Mouse (Mus musculus): Measurements from ENCODE around the gene Fam57b. TPM values are rescaled to one million over a fixed set of nuclear protein-coding genes. Genes with fewer than 3 reads are reported as not detected.
A peak's percentile ranks its signal among the peaks of the same experiment; 100 is the strongest.

Gene Fam57b
- polyA plus RNA-seq, 1 experiment from 2014 or later: 0.74 TPM

DNA sequence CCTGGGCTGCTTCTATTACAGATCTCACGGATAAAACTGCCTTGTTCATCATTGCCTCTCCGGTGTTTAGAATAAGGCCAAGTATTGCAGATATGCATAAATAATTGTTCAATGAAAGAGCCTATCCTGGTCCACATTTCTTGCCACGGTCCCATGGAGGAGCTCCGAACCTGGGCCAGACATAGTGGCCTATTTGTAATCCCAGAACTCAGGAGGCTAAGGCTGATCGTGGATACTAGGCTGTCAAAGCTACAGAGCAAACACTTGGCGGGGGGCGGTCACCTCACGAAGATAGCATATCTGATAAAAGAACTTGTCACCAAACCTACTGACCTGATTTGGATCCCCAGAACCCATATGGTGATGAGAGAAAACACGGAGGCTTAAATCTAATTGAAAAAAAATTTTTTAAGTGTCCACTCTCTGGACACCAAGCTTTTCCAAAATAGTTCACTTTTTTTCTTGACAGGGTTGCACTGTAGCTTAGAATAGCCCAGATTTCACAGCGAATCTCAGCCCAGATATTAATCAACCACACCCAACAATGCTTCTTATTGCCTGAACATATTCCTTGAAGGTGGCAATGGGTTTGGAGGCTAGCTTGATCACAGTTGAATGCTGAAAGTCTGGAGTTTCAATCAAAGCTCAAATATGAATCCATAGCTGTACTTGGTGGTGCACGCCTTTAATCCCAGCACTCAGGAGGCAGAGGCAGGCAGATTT, 4.6 kb upstream of the Fam57b start:
- H3K36me3 ChIP-seq: peaks cover 37% of the 10 kb centered on the region
- H3K27ac ChIP-seq: peak overlapping the region; percentile 97
- ATAC-seq (ENCODE audit: insufficient read depth, low FRiP score, low read depth): peak; percentile 5; the same call in 1 of the 2 replicates
- H3K9ac ChIP-seq: 0 out of 2 replicates have a peak overlapping the region, but pooled peaks have one; percentile 19
- H3K4me3 ChIP-seq (replicated peaks): peak overlapping the region; percentile 74
- H3K4me2 ChIP-seq: peak overlapping the region; percentile 60
- 21% methylated on average over 11 of the region's 11 CpGs for WGBS
- no peaks in the 10 kb centered on the region for H3K9me3 ChIP-seq
- H3K4me1 ChIP-seq: peaks cover 25% of the 10 kb centered on the region
- H3K27me3 ChIP-seq (replicated peaks): no peaks in the 10 kb centered on the region

- Histone ChIP-seq H3K4me2 (peak overlapping the region; percentile 60; the same call in 1 of the 2 replicates), H3K9ac (no peak overlapping the region), H3K27ac (peak overlapping the region; percentile 97; the same call in 1 of the 2 replicates), H3K27me3 (replicated peaks) (no peaks in the 10 kb centered on the region), H3K4me1 (peaks cover 25% of the 10 kb centered on the region), H3K4me3 (replicated peaks) (no peak overlapping the region), H3K36me3 (peaks cover 29% of the 10 kb centered on the region), H3K9me3 (no peaks in the 10 kb centered on the region)
- 70% methylated on average over 4 of the region's 4 CpGs for WGBS
- ATAC-seq (ENCODE audit: insufficient read depth, low FRiP score, low read depth): no peak
These were observed 3.8 kb upstream of the Fam57b start for GRCm38 (mm10) chr7:126793456-126794270.

GRCm38 (mm10) chr7:126794271-126794605, 3.2 kb upstream of the Fam57b start:
- Histone ChIP-seq H3K4me3 (replicated peaks) (no peak overlapping the region), H3K27me3 (replicated peaks) (no peaks in the 10 kb centered on the region), H3K4me2 (no peak overlapping the region), H3K4me1 (peaks cover 25% of the 10 kb centered on the region), H3K9ac (no peak overlapping the region), H3K27ac (no peak overlapping the region), H3K9me3 (no peaks in the 10 kb centered on the region), H3K36me3 (peaks cover 27% of the 10 kb centered on the region)
- WGBS: 77% methylated on average over 4 of the region's 4 CpGs
- no peak for ATAC-seq (ENCODE audit: insufficient read depth, low FRiP score, low read depth)

GRCm38 (mm10) chr7:126795387-126796317, 1.8 kb upstream of the Fam57b start:
- Histone ChIP-seq H3K4me2 (peak overlapping the region; percentile 85; the same call in 1 of the 2 replicates), H3K27ac (no peak overlapping the region), H3K9ac (no peak overlapping the region), H3K27me3 (replicated peaks) (no peaks in the 10 kb centered on the region), H3K9me3 (no peaks in the 10 kb centered on the region), H3K4me1 (peaks cover 32% of the 10 kb centered on the region), H3K36me3 (peaks cover 27% of the 10 kb centered on the region), H3K4me3 (replicated peaks) (no peak overlapping the region)
- ATAC-seq (ENCODE audit: insufficient read depth, low FRiP score, low read depth): no peak
- WGBS: 79% methylated on average over 16 of the region's 16 CpGs

DNA sequence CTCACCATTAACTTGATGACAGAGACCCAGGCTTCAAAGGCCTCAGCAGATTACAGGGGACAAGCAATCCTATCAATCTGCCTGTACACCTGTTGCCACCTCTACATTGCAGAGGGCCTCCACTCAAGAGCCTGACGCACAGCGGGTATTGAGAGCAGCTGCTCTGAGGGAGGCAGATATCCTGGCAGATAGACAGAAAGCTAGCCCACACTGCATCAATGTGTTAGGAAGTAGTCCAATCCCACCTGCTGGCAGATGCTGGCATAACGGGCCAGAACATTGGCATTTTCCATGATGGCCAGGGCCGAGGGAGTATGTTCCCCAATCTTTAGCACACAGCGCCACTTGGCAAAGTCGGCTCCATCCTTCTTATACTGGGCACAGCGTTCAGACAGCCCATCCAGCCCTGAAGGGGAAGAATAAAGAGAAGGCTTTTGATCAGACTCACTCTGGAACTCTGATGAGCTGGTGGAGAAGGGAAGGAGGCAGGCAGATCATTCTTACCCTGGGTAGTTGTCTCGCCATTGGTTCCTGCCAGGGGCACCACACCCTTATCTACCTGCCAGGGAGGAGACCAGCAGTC, 1.0 kb upstream of the Fam57b start:
- H3K9ac ChIP-seq: no peak overlapping the region; the same call in 1 of the 2 replicates
- peak overlapping the region; percentile 72 for H3K4me3 ChIP-seq (replicated peaks)
- H3K27me3 ChIP-seq (replicated peaks): no peaks in the 10 kb centered on the region
- ATAC-seq (ENCODE audit: insufficient read depth, low FRiP score, low read depth): no peak
- peaks cover 29% of the 10 kb centered on the region for H3K4me1 ChIP-seq
- peaks cover 27% of the 10 kb centered on the region for H3K36me3 ChIP-seq
- 74% methylated on average over 8 of the region's 8 CpGs for WGBS
- H3K9me3 ChIP-seq: no peaks in the 10 kb centered on the region
- peak overlapping the region; percentile 85 for H3K4me2 ChIP-seq
- H3K27ac ChIP-seq: no peak overlapping the region

DNA sequence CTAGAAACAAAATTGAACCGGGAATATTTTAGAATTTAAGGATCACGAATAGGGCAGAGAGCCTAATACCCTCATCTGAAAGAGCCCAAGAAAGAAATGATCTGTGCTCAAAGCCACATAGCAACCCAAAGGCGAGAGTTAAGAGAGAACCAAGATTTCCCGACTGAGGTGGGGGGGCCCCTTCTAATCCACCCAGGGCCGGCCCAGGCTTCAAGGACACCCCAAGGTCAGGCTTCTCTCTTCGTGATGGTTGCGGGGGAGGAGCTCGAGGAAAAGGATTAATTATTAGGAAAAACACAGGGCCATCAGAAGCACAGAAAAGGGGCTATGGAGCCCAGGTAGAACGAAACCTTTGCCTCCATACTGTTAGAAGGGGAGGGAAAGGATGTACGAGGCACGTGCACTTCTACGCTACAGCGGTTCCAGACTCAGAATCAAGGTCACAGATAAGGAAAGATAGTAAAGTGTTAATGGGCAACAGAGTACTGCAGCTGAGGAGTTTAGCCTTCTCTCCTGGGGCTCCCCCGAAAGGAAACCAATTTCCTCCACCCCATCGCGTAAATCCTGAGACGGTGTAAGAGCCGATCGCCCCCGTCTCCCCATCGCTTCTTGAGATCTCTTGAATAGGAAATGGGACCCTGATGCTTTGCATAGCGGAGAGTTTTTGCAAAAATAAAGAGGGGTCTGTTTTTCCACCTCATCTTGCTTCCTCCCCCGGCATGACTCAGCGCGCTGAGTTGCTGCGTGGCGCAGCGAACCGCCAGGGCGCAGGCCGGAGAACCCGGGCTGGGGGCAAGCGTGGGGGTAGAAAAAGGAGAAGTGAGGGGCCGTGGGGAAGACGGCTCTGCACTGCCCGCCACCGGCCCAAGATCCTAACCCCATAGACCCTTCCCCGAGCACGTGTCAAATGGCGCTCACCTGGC, 920 bp downstream of the Fam57b start:
- peaks cover 29% of the 10 kb centered on the region for H3K4me1 ChIP-seq
- under 1% methylated on average over 40 of the region's 40 CpGs for WGBS

GRCm38 (mm10) chr7:126799050-126799467, 1.6 kb downstream of the Fam57b start:
- H3K9me3 ChIP-seq: no peaks in the 10 kb centered on the region
- H3K27me3 ChIP-seq (replicated peaks): no peaks in the 10 kb centered on the region
- 0% methylated on average over 30 of the region's 36 CpGs for WGBS
- peak overlapping the region; percentile 72 for H3K4me3 ChIP-seq (replicated peaks)
- peak overlapping the region; percentile 85 for H3K4me2 ChIP-seq
- peak; percentile 94 for ATAC-seq (ENCODE audit: insufficient read depth, low FRiP score, low read depth)
- peaks cover 29% of the 10 kb centered on the region for H3K4me1 ChIP-seq
- H3K36me3 ChIP-seq: peaks cover 27% of the 10 kb centered on the region
- H3K27ac ChIP-seq: peak overlapping the region; percentile 99
- H3K9ac ChIP-seq: peak overlapping the region; percentile 87

More for the DNA sequence above, 920 bp downstream of the Fam57b start:
- Histone ChIP-seq H3K27ac (peak overlapping the region; percentile 93), H3K9ac (peak overlapping the region; percentile 87), H3K4me2 (peak overlapping the region; percentile 85), H3K9me3 (no peaks in the 10 kb centered on the region), H3K4me3 (replicated peaks) (peak overlapping the region; percentile 72), H3K27me3 (replicated peaks) (no peaks in the 10 kb centered on the region), H3K36me3 (peaks cover 27% of the 10 kb centered on the region)
- no peak for ATAC-seq (ENCODE audit: insufficient read depth, low FRiP score, low read depth)

DNA sequence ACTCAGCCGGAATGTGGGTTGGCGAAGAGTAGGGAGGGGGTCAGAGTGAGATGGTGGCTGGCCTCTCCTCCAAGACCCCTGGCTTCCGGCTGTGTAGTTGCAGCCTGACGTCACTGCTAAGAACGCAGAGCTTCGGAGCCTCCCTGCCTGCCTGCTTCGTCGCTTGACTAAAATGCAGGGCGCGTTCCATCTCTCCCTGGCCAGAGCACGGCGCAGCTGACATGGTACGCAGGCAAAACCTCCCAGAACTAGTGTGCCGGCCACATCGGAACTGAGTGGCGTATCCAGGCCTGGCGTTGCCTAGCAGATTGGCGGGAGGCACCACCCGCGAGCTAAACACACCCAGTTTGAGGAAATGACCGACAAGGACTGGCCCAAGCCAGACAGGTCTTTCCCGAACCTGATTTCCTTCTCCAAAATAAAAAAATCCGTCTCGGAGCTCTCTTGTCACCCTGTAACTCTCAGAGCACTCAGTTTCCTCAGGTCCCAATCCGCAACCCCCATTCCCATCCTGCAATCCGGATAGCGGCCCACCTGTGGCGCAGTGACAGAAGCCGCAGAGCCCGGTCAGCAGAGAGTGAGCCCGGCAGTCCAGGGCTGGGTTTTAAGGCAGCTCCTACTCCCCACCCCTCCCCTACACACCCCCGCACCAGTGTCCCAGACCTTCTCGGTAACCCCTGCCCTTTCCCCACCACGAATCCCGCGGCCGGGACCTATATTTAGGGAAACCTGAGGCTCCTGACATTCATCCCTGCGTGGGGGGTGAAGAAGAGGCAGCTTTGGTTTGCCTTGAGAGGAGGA, 2.2 kb downstream of the Fam57b start:
- WGBS: 3% methylated on average over 37 of the region's 38 CpGs
- peaks cover 29% of the 10 kb centered on the region for H3K4me1 ChIP-seq
- ATAC-seq (ENCODE audit: insufficient read depth, low FRiP score, low read depth): peak; percentile 85
- peak overlapping the region; percentile 72 for H3K4me3 ChIP-seq (replicated peaks)
- H3K27me3 ChIP-seq (replicated peaks): no peaks in the 10 kb centered on the region
- peak overlapping the region; percentile 85 for H3K4me2 ChIP-seq
- H3K27ac ChIP-seq: peak overlapping the region; percentile 99
- peaks cover 23% of the 10 kb centered on the region for H3K36me3 ChIP-seq
- H3K9ac ChIP-seq: peak overlapping the region; percentile 35; the same call in 1 of the 2 replicates
- no peaks in the 10 kb centered on the region for H3K9me3 ChIP-seq

DNA sequence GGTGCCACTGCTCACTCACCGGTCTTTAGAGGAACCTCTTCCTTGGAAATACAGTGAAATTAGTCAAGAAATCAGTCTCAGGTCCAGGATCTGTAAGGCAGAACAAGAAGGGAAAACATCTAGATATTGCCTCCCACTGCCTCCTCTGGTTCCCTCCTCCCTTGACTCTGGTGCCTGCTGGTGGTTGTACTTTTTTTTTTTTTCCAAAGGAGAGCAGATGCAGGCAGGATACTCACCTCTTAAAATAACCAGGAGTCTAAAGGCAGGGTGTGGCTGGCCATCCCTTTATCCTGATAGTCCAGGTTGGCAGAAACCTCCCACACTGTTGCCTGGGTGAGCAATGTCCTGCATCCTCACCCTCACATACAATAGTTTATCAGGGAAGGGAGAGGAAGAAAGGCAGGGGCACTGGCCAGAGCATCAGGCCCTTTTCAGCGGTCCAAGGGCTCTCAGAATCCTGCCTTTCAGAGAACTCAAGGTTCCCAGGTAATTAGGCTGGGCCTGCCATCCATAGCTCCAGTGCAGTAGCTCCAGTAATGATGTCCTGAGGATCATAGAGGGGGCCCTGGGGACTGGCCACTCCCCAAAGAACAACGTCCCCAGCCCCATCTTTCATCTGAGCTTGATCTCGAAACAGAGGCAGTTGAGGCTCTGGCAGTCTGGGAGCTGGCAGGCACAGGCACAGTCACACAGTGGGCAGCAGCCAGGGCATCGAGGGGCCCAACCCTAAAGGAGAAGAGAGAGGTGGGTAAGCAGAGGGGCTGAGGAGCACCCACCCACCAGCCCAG, 3.0 kb downstream of the Fam57b start:
- ATAC-seq (ENCODE audit: insufficient read depth, low FRiP score, low read depth): no peak
- Histone ChIP-seq H3K36me3 (peaks cover 15% of the 10 kb centered on the region), H3K9me3 (no peaks in the 10 kb centered on the region), H3K4me1 (peaks cover 29% of the 10 kb centered on the region), H3K4me2 (peak overlapping the region; percentile 85), H3K9ac (peak overlapping the region; percentile 35; the same call in 1 of the 2 replicates), H3K27me3 (replicated peaks) (no peaks in the 10 kb centered on the region), H3K4me3 (replicated peaks) (peak overlapping the region; percentile 72), H3K27ac (peak overlapping the region; percentile 99)
- 57% methylated on average over 5 of the region's 5 CpGs for WGBS
